Mouse (Mus musculus) myocyte (in vitro differentiated cells): ENCODE results near the gene Abcf1.

ENCODE experiments used
- MAX ChIP-seq: IDR thresholded peaks from one replicate; pipeline ENCODE4 v1.6.1; 2011; ENCODE audit warnings: low read depth, mild to moderate bottlenecking, control low read depth
- MYOD1 ChIP-seq, 3 experiments: IDR thresholded peaks; one replicate each; pipeline ENCODE4 v1.6.1; 2011; ENCODE audit warnings: control low read depth in 2 of 3, low read depth in 2 of 3, mild to moderate bottlenecking in 2 of 3, moderate library complexity in 1 of 3; ENCODE audit not compliant: insufficient read length in 2 of 3, control insufficient read depth in 1 of 3
- POLR2A ChIP-seq: IDR thresholded peaks from one replicate; pipeline ENCODE4 v1.6.1; 2011; ENCODE audit warnings: low read depth, mild to moderate bottlenecking, control low read depth, moderate library complexity; ENCODE audit not compliant: insufficient read length

DNA sequence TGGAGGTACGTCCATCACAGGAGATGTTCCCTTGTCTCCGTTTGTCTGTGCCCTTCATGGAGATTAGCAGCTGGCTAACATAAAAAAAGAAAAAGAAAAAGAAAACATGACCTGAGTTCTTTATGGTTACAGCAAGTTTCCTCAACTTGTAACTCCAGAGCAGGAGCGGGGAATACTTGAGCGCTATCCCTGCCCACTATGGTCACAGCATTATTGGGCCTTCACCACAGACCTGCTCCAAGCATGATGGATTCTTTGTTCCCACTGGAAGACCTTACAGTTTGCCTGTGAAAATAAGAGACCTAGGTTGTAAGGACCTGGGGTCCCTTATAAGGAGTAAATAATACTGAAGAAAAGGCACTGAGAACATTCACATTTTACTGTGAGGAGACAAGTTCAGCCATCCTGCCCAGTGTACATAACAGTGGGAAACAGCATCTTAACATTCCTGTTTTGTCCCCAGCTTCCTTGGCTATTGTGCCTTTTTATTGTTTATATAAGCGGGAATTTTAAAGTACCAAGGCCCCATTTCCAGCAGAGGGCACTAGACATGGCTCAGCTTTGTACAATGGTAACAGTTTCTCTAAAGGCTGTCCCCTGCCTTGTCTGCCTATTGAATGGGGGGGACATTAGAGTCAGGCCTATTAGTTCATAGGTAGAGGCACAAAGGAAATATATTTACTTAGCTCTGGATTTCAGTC, 48.5 kb downstream of the Abcf1 start:
- TF ChIP-seq MAX = no peak
- peak; percentile 41 for TF ChIP-seq POLR2A
- no peak for TF ChIP-seq MYOD1 (IDR thresholded peaks at IDR 0.05; ENCODE audit: control insufficient read depth in 1 of 3, insufficient read length in 2 of 3, low read depth in 2 of 3)
